Mouse (Mus musculus) kidney, postnatal 25 days (tissue): ENCODE measurements at regions not wholly inside any gene's neighbourhood (a gene's known extent, or its start where the extent isn't known, plus 50 kb on each side); places are given as distances from the start of the nearest gene placed in this dataset.
A peak's percentile ranks its signal among the peaks of the same experiment; 100 is the strongest.

Experiments used
- DNase-seq, 2 experiments: peaks; one replicate each; pipeline ENCODE4 v3.0.0; 2021; ENCODE audit warnings: mixed read lengths in 2 of 2

DNA sequence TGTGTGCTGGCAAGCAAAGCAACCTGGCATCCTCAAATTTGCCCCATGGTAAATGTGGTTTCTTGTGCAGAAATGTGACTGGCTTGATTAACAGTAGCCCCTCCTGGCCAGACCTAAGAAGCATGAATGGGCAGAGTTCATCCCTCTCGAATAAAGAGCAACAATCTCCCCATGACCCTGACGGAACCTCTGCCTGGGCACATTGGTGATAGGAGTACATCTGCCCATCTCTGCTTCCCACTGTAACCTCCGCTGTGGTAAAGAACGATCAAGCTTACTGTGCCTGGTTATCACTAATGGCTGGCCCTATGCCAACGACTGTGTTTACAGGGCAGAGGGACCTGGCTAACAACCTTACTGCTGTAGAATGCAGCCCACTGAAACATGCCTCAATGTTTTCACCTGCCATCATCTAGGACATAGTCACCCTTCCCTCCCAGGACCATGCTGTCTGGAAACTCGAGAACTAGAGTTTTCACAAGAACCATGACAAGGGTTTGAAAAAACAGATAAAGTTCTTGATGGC lies 69.6 kb upstream of the Tspan2 start:
- peak in 1 of 2 experiments; percentile 14 for DNase-seq

DNA sequence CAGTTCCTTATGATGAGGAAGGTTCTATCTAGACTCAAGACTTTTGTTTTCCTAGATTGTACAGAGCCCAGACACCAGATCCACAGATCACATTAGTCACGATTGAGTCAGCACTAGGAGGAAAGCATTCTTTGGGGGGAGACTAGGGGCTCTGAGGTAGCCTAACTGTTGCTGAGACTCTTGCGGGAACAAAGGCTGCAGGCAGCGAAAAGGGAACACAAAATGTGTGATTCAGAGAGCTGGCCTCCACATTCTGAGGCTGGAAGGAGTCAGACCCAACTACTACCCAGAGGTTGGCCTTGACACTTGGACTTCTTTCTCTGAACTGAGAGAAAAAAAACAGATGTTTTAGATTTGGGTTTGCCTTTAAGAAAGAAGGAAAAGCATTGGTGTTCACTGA lies 66.5 kb upstream of the Tspan2 start:
- DNase-seq, result no peak

DNA sequence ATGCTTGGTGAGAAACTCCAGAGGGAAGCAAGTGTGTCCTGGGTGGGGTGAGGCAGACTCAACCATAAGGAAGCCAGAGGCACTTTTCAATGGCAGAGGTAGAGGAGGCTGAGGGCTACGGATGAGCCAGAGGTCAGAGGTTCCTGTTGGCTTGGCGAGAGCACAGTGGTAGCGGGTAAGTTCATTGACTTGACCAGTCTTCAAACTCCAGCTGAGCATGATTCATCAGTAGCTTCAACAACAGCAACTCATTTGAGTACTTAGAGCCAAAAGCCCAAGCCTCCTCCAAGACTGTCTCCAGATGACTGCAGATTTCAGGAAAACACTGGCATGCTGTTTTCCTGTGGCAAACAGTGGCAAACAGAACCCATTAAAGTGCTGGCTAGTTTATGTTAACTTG lies 65.8 kb upstream of the Tspan2 start:
- DNase-seq, result no peak

DNA sequence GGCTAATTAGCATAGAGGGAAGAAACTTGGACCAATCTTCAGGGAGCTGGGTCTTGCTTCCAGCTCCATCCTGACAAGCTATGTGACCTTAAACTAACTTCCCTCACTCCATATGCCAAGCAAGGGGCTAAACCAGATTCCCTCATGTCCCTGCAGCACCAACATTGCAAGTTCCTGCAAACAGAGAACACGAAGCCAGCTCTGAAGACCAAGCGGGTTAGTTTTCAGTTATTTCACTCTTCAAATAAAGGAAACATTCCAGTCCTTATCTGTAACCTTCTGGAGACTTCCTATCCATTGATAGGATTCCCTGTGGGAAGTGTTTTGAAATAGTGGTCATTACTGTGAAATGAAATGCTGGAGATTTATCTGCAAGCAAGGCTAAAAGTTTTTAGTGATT lies 64.4 kb upstream of the Tspan2 start:
- no peak for DNase-seq

DNA sequence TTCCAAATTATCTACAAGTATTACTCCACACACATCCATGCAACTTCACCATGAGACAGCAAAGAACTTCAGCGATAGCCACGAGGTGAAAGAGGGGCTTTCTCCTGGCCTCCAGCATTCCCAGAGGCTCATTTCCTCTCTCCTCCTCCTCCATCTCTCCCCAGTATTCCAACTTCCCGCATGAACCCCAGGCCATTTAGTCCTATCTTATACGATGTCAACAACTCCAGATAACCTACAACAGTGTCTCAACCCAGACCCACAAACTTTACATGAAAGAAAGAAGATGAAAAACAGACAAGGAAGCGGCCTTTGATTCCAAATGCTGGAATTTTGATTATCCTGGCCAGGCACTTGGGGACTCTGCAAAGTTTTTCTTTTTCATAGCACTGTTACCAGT lies 63.8 kb upstream of the Tspan2 start:
- DNase-seq, result no peak

DNA sequence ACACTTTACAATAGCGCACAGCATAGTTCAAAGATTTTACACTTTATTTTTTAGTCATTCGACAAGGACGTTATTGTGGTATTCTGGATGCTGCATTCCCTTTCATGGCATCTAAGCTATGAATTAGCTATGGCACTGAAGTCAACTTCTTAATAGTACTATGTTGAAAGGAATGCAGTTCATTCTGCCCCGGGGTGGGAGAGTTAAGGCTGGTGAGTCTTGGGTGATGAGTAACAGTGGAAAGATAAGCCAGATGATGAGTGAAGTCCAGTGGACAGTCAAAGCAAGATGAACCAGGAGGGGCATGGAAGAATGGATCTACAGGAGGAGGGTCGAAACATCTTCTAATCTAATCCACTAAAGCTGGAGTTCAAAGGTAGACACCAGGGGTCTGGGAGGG lies 63.4 kb upstream of the Tspan2 start:
- DNase-seq, result no peak

DNA sequence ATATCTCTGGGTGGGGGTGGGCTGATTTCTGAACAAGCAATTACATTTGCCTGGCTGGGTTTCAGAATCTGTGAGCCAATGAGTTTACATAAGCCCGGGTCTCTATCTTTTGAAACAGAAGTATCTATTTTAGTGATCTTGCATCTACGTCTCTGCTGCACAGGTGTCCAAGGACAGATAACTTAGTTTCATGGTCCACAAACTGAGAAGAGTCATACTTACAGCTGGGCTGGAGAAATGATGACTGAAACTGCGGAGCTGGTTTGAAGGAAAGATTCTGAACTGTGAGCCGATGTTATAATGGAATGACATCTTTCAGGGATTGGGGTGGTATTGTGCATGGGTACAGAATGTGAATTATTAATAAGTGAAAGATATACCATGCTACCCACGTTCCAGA lies 60.8 kb upstream of the Tspan2 start:
- DNase-seq, result no peak

DNA sequence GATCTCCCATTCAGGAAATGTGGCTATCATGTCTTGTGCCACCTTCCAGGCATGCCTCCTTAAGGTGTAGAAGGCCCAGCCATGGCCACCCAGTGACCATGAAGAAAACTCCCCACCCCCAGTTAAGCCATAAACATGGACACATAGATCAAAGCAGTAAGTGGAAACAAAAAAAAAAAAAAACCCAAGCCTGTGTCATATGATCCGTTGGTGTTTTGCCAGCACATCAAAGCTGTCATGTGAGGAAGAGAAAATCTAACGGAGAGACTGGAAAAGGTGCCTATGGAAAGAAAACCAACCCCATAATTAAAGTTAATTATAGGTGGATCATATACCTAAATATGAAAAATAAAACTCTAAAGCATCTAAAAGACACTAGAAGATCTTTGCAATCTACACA lies 60.3 kb upstream of the Tspan2 start:
- DNase-seq, result no peak

DNA sequence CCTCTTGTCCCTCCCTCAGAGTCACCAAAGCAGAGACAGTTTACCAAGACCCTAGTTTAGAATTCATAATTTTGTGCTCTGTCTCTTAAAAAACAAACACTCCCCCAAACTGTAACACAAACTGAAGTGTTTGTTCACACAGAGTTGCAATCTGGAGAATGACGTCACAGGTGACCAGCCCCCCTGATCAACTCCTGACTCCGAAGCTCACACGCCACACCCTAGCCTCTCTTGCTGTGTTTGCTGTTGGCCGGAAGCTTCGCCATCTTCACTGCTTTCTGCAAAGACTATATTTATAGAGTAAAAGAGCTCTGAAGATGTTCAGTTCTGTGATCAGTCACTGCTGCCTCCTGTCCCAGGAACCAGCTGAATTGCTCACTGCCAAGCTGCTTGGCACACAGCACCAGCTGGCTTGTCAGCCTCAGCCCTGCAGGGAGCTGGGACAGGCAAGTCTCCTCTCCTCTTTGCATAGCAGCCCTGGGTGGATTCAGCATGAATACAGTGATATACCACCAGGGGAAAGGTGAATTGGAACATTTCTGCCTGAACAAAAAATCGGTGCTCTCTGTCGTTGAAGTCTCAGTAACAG lies 57.3 kb upstream of the Tspan2 start:
- peak; percentile 23 to 64 for DNase-seq

DNA sequence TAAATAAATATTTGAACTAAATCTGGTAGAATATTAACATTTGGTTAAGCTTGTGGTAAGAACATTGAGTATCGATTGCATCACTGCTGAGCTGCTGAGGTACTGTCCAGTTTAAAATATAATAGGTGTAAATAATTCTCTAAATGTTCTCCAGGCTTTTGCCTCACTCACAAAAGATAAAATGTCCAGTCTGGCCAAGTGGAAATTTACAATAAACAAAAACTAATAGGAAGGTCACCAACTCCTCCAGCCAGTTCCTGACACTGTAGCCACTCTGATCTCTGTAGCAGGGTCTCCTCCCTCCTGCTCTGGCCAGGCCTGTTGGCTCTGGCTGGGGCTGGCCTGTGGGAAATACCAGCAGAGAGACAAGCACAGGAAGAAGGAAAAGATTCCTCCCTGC lies 55.8 kb upstream of the Tspan2 start:
- DNase-seq, result peak; percentile 60 to 86

DNA sequence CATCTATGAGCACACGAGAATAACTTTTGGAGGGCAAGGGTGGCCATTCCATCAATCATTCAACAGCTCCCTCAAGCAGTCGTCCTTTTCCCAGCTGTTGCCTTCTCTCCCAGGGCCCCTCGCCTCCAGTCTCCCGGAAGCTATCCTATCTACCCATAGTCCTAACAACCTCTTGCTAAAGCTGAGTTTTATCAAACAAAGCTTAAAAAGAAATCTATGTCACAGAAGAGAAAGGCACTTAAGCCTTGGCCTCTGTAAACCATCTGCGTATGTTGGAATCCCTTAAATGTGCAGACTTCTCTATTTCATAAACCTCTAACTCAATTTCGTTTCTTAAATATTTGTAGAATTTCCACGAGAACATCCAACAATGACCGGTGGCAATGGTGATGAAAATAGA lies 51.9 kb upstream of the Tspan2 start:
- no peak for DNase-seq

DNA sequence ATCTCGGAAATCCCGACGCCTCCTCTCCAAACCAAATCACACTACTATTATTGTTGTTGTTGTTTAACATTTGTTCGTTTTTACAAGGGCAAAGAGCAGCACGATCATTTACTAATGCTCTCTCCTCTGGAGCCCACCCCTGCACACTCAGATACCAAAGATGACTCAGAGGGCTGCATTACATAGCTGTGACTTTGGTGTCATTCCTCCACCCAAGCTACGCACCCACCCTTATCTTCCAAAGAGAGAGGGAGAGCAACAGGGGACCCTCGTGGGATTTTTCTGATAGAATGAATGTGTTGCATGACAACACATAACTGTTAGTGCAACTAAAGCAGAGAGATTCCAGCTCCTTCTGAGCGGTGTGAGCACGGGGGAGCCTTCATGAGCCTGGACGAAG lies 50.8 kb upstream of the Tspan2 start:
- no peak for DNase-seq
